Mouse (Mus musculus) retina, postnatal 7 days (tissue): Measurements from ENCODE around the gene Gm21987.

Source experiments
- DNase-seq: peaks from one replicate; pipeline ENCODE4 v3.0.0-alpha.2; 2012; ENCODE audit warnings: low read depth, low spot score

Gene Gm21987

DNA sequence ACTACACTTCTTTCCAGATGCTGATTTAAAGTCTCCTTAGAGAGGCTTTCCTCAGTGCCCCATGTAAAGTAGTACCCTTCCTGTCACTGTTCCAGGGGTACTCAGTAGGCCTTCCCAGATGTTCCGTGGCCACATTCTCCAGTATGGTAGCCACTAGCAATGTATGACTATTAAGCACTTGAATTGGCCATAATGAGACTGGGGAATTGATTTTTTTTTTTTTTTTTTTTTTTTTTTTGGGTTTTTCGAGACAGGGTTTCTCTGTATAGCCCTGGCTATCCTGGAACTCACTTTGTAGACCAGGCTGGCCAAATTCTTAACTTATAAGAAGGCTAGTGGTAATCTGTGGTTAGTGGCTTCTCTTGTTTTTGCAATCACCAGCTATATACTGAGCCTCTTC, 3.0 kb downstream of the Gm21987 start:
- no peak for DNase-seq

DNA sequence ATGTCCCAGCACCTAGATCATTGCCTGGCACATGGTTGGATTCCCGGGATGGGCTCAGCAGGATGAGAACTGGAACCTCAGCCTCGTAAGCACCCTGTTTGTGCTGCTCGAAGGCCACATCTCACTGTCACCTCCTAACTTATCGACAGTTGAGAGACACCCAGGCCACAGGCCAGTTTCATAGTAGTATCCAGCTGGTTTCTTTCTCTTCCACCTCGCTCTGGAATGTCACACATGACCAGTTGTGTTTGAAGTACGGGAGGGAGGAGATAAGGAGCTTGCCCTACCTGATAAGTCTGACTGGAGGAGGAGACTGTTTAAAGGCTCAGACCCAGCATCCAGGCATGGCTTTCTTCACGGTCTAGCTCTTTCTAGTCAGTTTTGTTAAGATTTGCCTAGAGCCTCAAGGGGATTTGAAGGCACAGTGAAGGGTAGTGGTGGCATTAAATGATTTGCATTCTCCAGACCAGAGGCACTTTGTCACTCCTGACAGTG, 3.6 kb downstream of the Gm21987 start:
- no peak for DNase-seq

DNA sequence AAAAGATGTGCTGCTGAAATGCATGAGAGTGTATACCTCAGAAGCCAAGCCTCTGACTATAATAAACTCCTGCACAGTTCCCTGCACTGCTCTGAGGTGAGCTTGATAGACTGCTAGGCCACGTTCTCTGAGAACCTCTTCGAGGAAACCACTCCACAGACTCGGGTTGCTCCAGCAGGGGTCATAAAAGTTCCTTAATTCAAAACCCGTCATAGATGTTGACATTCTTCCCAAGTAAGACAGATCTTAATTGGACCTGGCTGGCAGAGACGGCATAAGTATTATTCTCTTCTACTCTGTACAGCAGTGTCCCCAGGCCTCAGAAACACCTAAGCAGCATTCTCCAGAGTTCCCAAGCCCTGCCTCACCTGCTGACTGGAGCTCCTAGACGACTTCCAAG, 4.1 kb downstream of the Gm21987 start:
- no peak for DNase-seq

DNA sequence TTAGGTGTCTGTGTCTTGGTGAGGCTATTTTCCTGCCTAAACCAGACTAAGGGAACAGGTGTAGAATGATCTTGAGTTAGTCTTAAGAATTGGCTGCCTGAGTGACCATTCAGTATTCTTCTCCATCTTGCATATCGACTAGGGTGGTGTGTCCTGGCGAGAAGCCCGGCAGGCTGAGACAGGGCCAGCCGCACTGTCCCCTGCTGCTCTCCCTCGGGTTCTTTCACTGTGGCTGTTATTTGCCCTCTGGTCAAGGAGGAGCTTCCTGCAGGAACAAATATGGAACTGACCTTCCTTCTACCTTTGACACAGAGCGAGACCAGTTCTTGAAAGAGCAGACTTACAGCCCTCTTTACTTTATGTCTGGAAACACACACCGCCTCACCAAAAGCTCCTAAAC, 5.2 kb downstream of the Gm21987 start:
- DNase-seq: no peak

DNA sequence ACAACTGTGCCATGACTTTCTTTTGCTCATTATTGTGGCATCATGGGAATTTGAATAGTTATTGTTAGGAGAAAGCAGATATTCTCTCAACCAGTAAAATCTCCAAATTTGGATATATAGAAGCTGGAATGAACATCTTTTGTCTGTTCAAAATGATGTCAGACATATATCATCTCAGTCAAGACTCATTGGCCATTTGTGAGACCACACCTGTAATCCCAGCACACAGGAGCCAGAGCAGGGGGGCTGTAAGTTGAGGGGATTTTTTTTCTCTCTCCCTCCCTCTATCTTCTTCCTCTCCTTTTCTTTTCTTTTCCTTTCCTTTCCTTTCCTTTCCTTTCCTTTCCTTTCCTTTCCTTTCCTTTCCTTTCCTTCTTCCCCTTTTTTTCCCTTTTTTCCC, 6.0 kb downstream of the Gm21987 start:
- DNase-seq: no peak

DNA sequence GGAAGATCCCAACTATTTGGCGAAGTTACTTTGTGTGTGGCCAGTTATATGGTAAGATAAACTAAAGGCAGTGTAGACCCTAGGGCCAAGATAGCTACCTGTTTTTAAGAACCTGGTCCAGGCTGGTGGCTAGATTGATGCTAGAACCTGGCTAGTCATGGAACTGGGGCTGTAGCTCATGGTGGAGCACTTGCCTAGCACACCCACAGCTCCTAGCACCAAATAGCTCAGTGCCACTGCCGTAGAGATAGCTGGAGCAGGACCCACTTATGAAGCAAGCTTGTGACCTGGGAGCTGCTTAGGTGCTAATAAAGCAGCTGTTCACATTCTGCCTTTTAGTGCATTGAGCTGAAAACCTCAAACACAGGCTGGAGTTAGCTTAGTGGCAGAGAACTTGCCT, 6.8 kb downstream of the Gm21987 start:
- no peak for DNase-seq

DNA sequence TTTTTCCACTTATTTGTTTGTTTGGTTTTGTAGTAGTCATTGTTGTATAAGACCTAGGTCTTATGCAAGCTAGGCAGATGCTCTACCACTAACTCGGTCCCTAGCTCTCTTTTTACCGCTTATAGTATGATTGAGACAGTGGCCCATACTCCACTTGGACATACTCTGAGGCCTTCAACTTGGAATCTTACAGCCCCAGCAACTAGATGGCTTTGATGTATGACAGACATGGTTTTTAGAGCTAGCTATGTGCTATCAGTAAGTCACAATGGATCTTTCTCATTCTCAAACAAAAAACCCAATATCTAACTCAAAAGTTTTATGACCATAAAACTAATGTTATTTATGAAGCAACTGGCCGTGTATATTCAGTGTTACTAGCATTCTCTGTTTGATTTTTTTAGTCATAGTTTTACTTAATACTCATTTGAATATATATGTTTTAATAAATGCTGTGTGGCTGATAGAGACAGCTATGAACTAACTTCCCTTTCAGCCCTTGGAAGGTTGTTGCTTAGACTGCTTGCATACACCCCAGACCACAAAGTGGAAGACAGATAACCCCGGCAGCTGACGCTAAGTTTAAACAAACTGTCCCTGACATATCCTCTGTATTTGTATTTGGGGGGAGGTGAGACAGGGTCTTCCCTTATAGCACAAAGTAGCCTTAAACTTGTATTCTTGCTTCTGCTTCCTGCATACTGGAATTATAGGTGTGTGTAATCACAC, 7.5 kb downstream of the Gm21987 start:
- DNase-seq: no peak

DNA sequence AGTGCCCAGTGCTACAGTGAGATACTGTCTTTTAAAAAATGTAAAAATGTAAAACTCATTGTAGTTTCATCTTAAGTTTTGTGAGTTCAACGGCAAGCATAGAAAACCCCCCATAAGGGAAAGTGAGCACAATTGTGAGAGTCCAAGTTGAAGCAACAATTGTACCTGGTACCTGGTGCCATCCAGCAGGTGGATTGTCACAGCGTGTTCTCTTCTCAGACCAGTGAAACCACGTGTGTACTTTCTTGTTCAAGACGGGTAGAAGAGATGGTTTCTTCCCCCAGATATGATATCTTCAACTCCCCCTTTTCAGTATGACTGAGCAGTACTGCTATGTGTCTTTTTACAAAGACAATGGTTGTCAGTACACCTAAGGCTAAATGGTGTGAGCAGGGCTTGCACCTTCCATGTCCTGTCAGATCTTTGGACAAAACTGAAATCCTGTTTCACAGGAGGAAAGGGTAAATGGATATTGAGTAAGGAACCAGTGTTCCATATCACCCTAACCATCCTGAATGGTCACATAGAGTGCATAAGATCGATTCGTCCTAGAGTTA, 11.5 kb downstream of the Gm21987 start:
- DNase-seq: no peak

DNA sequence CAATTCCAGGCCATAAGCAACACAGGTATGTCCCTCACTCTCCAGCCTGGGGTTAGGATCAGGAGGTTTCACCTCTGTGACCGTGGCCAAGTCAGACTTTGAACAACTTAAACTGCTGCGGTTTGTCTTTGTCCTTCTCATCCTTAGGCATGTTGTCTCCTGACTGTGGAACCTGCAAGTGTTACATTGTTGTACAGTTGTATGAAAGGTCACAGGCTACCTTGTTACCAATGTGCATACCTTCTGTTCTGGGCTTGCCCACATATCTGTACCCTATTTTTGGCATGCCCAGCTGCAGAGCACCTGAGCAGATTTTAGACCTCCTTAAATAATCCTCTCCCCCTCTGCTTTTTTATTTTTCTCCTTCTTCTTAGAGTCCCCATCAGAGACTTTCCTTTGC, 12.4 kb downstream of the Gm21987 start:
- no peak for DNase-seq

DNA sequence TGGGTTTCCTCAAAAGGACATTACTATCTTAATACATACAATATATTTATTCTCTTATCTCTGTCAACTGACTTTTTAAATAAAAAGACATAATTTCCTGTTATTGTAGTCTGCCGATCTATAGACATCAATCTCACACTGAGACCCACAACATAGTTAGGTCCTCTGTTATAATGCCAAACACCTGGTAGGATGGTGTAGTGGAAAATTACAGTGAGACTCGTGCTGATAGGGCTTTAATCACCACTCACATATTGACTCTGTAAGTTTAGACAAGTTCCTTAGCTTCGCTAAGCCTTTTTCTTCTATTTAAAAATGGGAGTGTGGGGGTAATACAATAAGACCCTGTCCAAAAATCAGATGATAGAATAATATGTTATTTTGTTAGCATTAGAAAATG, 13.0 kb downstream of the Gm21987 start:
- DNase-seq: no peak

DNA sequence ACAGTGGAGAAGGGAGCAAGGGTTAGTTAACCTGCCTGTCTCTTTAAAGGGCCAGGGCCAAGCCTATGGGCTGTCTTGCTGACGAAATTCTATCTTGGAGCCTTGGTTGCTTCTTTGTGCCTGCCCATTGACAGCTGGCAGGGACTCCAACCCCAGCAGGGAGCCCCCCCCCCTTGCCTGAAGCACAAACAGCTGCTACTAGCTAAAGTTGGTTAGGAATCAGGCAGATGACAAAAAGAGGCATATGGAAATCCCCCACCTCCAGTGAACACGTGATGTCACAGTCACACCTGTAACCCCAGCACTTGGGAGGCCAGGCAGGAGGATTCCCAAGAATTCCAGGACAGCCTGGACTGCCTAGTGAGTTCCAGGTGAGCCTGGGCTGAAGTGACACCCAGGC, 13.5 kb downstream of the Gm21987 start:
- DNase-seq: no peak

DNA sequence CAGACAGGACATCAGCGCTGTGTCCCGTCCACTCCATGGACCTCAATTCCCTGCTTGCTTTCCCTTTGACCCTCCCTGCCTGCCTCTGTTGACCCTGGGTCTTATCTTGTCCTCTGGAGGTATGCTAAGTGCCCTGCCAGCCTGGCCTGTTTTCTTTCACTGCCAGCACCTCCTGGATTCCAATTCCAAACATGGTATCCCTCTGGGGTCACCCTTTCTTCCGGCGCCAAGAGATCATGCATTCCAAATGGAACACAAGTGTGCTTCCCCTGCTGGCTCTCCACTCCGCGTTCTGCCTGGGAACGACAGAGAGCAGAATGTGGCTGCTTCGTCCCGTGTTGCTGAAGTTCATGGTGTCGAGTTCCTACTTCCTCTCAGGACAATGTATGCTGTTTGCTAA, 15.1 kb downstream of the Gm21987 start, which contains the start of gene Popdc2:
Popdc2 (plus strand) TSS at position 277 of the 400 bp plus-strand sequence.
- no peak for DNase-seq

DNA sequence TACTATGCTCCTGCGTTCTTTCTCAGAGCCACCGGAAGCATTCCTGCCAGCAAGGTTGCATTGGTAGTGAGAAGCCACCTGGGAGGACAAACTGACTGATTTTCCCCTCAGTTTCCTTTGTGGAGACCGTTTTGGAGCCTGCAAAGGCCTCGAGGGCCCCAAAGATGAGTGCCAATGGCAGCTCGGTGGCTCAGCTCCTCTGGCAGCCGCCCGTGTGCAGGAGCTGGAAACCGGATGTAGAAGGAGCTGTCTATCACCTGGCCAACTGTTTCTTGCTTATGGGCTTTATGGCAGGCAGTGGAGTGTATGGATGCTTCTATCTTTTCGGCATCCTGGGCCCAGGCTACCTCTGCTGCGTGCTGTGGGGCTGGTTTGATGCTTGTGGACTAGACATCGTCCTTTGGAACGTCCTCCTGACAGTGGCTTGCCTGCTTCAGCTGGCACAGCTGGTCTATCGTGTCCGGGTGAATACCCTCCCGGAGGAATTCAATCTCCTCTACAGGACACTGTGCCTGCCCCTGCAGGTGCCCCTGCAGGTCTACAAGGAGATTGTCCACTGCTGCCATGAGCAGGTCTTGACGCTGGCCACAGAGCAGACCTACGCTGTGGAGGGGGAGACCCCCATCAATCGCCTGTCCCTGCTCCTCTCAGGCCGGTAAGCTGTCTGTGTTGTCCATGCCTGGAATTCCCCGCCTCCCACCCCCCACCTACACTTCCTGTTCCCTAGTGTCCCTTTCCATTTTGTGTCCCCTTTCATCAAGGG, 15.8 kb downstream of the Gm21987 start:
- no peak for DNase-seq

DNA sequence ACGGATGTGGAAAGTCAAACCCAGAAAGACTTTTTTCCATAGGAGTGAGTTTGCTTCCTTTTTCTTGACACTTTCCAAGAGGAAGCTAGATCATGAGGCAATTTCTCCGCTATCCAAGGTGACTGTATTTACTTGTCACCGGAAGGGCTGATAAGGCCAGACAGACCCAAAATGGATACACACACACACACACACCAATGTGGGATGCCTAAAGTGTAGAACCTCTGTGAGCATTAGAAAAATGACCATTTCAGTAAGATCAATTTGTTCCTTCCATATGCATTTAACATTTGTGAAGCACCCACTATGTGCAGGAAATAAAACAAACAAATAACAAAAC, 16.4 kb downstream of the Gm21987 start:
- DNase-seq: no peak

DNA sequence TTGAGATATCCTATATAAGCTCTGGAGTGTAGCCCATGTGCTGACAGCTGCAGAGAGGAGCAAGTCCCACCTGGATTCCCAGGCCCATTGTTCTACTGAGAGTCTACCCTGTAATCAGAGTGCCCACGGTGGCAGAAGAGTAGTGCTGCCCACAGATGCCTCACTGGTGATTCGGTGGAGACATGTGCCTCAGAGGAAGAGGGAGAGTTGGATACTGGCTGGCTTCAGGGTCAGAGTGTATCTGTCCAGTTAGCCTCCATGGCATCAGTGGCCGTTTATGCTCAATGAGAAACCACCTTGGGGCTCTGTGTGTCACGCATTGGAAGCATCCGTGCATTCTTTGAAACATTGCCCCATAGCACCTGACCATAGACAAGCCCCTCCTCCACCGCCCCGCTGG, 16.8 kb downstream of the Gm21987 start:
- no peak for DNase-seq

DNA sequence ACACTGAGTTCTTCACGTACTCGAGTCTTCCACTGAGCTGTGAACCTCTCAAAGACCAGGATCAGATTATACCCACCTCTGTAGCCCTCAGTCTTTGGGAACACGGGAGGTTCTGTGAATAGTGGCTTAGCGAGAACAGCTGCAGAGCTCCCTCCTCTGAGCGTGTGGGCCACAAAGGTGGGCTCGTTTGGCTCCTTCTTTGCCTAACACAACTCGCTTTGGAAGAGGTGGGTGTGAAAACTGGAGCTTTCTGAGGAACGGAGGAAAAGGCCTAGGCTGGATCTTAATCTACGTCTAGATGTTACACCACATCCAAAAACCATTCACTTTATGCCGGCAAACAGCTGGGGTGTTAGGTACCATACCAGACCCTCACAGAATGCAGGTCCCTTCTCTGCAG, 18.6 kb downstream of the Gm21987 start:
- DNase-seq: no peak

DNA sequence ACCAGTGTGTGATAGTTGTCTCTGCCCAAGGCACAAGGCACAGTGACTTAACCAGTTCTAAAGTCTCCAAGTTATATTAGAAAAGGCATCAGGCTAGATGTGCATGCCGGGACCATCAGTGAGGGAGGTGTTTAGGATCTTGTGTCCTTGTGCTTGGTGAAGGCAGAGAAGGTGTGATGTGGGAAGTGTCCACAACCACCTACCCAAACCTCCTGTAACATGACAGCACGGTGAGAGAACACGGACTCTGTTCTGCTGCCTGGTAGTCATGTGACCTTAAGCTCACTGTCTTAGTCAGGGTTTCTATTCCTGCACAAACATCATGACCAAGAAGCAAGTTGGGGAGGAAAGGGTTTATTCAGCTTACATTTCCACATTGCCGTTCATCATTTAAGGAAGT, 19.4 kb downstream of the Gm21987 start:
- DNase-seq: no peak

DNA sequence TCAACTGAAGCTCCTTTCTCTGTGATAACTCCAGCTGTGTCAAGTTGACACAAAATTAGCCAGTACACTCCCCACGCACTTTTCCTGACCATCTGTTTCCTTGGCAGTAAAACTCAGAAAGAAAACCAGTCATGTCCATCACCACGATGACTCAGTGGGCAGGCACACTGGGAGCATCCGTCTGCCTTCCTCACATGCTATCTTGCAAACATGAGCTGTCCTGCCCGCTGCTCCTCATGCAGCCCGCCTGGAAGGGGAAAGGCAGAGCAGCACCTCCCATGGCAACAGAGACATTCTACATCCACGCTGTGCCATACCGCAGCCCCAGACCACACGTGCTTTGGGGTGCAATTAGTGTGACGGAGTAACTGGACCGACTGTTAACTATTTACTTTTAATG, 21.5 kb downstream of the Gm21987 start:
- no peak for DNase-seq

DNA sequence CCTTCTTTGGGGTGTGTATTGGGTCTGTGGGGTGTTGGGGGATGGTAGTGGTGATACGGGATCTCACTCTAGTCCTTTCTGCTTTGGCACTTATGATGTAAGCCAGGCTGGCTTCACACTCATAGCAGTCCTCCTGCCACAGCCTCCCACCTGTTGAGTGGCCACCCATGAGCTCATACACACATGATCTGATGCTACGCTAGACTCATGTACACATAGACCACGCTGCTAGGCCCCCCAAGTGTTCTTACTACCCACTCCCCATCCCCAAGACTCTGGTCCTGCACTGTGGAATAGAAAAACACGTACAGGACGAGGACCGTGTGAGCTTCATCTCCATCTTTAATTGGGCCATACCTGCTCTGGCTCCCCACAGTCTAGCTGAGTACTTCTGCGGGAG, 22.2 kb downstream of the Gm21987 start:
- no peak for DNase-seq

DNA sequence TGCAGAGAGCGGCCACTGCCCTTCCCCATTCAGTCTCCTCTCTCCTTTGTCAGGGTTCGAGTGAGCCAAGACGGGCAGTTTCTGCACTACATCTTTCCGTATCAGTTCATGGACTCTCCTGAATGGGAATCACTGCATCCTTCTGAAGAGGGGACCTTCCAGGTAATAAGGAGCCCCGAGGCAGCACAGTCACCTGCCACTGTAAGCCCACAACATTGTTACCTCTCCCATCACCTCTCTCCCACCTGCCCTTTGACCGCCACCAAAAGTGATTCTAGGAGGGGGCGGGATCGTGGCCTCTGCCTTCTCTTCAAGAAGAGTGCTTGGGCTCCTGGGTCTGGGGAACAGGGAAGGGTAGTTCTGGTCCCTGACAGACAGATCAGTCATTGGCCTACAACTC, 22.6 kb downstream of the Gm21987 start:
- DNase-seq: no peak

DNA sequence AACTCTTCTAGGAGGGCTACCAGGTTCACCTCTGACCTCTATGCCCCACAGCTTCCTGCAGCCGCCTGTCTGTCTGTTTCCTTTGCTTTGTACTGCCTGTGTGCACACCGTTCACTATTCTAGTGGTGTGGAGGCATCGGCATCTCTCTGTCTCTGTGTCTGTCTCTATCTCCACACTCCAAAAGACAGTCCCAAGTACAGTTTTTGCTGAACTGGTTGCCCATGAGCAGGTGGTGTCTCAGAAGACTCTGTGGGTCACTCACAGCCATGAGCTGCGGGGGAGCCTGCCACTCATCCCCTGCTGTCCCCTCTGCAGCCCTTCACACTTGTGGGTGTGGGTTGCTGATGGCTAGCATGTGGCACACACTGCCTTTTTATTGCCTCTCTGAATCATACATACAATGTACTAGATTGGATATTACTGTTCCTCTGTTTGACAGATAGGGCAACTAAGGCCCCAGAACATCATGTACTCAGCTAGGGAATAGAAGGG, 23.2 kb downstream of the Gm21987 start:
- no peak for DNase-seq

DNA sequence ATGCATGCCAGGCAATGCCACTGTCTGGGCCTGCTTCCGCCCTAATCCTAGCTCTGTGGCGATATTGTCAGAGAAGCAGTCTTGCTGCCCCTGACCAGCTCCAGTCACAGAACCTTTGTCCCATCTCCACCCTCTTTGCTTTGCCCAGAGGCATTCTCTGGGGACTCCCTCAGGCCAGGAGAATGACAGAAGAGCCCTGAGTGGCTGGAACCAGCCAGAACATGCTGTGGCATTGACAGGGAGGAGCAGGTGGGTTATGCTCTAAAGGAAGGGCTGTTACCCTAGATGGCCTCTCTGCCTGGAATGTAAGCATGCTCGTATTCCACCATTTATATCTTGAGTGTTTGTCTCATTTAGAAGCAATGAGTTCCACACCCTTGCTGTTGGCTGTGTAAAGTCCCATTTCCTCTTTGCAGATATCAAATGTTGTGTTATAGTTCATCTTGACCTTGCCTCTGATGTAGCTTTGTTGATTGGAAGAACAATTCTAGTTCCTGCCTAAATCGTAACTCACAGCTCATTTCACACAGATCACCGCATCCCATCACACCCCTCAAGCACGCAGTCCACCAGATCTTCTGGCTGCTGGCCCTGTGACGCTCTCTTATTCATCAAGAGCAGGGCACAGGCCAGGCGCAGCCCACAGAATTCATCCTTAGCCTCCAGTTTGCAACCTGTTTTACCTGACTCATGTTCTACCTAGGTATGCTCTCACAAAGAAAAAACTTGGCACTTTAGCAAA, 24.0 kb downstream of the Gm21987 start:
- DNase-seq: no peak
